Comparison of ENCODE assay signal across 8 mouse cellular contexts in genomic region chr2:112591451-112591871, GRCm38 (mm10).
DNase-seq lines count a peak whose midpoint lies in the region; ATAC-seq and TF ChIP-seq lines count a peak whose summit lies in the region.

No protein-coding gene starts in this region.

- H3K27ac ChIP-seq in kidney, adult 2 months (ENCODE audit: insufficient read depth, low read depth, low read length), result no peak overlapping the region
- no peak overlapping the region for H3K27ac ChIP-seq in kidney, embryonic 14.5 days (ENCODE audit: low read depth, low read length)
- no peak overlapping the region for H3K27ac ChIP-seq in hindbrain, embryonic 11.5 days (ENCODE audit: low read depth, low read length)
- no peak overlapping the region for H3K27ac ChIP-seq in thymus, adult 2 months (ENCODE audit: control insufficient read depth, insufficient read depth, low read length)

- ATAC-seq in kidney, embryonic 14.5 days (ENCODE audit: low FRiP score, low TSS enrichment), result no peak
- ATAC-seq in cerebellum, adult (ENCODE audit: insufficient number of reproducible peaks, low FRiP score, low TSS enrichment), result peak; percentile 84
- peak; percentile 60; the same call in 1 of the 2 replicates for ATAC-seq in hindbrain, embryonic 11.5 days (ENCODE audit: low FRiP score)

- H3K9me3 ChIP-seq in kidney, embryonic 14.5 days (ENCODE audit: control insufficient read depth, low read length), result no peaks in the 10 kb centered on the region
- no peaks in the 10 kb centered on the region for H3K9me3 ChIP-seq in hindbrain, embryonic 11.5 days (ENCODE audit: control insufficient read depth, low read length)

- TF ChIP-seq CTCF in kidney, adult 2 months (conservative IDR thresholded peaks at IDR 0.05; ENCODE audit: insufficient read depth, insufficient read length, low read depth, low read length), result no peak
- no peak for TF ChIP-seq CTCF in thymus, adult 2 months (IDR thresholded peaks at IDR 0.05; ENCODE audit: borderline replicate concordance, control insufficient read depth, extremely low read depth, insufficient read depth, low read length, poor library complexity)

- H3K4me1 ChIP-seq in kidney, adult 2 months (ENCODE audit: control insufficient read depth, insufficient read depth, low read length), result peaks cover 5% of the 10 kb centered on the region; the same call in 1 of the 2 replicates
- no peaks in the 10 kb centered on the region for H3K4me1 ChIP-seq in kidney, embryonic 14.5 days (ENCODE audit: control insufficient read depth, insufficient read depth, low read length)
- no peaks in the 10 kb centered on the region for H3K4me1 ChIP-seq in hindbrain, embryonic 11.5 days (replicated peaks; ENCODE audit: control insufficient read depth, insufficient read depth, low read length)
- H3K4me1 ChIP-seq in thymus, adult 2 months (replicated peaks; ENCODE audit: control insufficient read depth, insufficient read depth, low read length), result no peaks in the 10 kb centered on the region

- DNase-seq in kidney, adult 2 months, result peak; percentile 57
- peak; percentile 15 for DNase-seq in hindbrain, embryonic 11.5 days (ENCODE audit: low spot score)
- DNase-seq in left cerebral cortex, adult 18-20 months (ENCODE audit: low spot score in 2 of 2), result peak; percentile 36 to 54
- DNase-seq in right cerebral cortex, postnatal 4 days, result peak; percentile 57
- no peak for DNase-seq in spleen, postnatal 10 days (ENCODE audit: low spot score in 2 of 2)
- DNase-seq in thymus, adult 2 months, result no peak

- H3K4me3 ChIP-seq in kidney, adult 2 months (ENCODE audit: insufficient read depth, low read depth, low read length), result no peak overlapping the region
- H3K4me3 ChIP-seq in kidney, embryonic 14.5 days (ENCODE audit: low read length), result no peak overlapping the region
- no peak overlapping the region for H3K4me3 ChIP-seq in hindbrain, embryonic 11.5 days (ENCODE audit: low read depth, low read length)
- no peak overlapping the region for H3K4me3 ChIP-seq in thymus, adult 2 months (ENCODE audit: control insufficient read depth, insufficient read depth, low read length)

- no peaks in the 10 kb centered on the region for H3K27me3 ChIP-seq in kidney, adult 2 months (replicated peaks; ENCODE audit: control insufficient read depth, insufficient read depth, low read length)
- no peaks in the 10 kb centered on the region for H3K27me3 ChIP-seq in kidney, embryonic 14.5 days (ENCODE audit: control insufficient read depth, insufficient read depth, low read length)
- no peaks in the 10 kb centered on the region for H3K27me3 ChIP-seq in hindbrain, embryonic 11.5 days (ENCODE audit: control insufficient read depth, insufficient read depth, low read length)
- no peaks in the 10 kb centered on the region for H3K27me3 ChIP-seq in thymus, adult 2 months (ENCODE audit: control insufficient read depth, insufficient read depth, low read length)

- 53% methylated on average over 6 of the region's 6 CpGs for WGBS in kidney, adult 2 months
- WGBS in kidney, embryonic 14.5 days, result 69% methylated on average over 6 of the region's 6 CpGs
- 34% methylated on average over 6 of the region's 6 CpGs for WGBS in hindbrain, embryonic 11.5 days
- WGBS in thymus, adult 2 months, result 90% methylated on average over 6 of the region's 6 CpGs

- no peak overlapping the region for H3K4me2 ChIP-seq in kidney, embryonic 14.5 days (replicated peaks; ENCODE audit: low read depth, low read length)
- H3K4me2 ChIP-seq in hindbrain, embryonic 11.5 days (replicated peaks; ENCODE audit: low read depth, low read length), result no peak overlapping the region

- no peaks in the 10 kb centered on the region for H3K36me3 ChIP-seq in kidney, adult 2 months (ENCODE audit: control insufficient read depth, insufficient read depth, low read length)
- H3K36me3 ChIP-seq in kidney, embryonic 14.5 days (ENCODE audit: control insufficient read depth, insufficient read depth, low read length), result no peaks in the 10 kb centered on the region
- no peaks in the 10 kb centered on the region for H3K36me3 ChIP-seq in hindbrain, embryonic 11.5 days (ENCODE audit: control insufficient read depth, insufficient read depth, low read length)
- H3K36me3 ChIP-seq in thymus, adult 2 months (ENCODE audit: control insufficient read depth, insufficient read depth, low read length), result no peaks in the 10 kb centered on the region

- no peak for TF ChIP-seq POLR2A in kidney, adult 2 months (IDR thresholded peaks at IDR 0.05; ENCODE audit: low read depth, low read length)
- TF ChIP-seq POLR2A in thymus, adult 2 months (IDR thresholded peaks at IDR 0.05; ENCODE audit: control insufficient read depth, extremely low read depth, insufficient read depth, low read length, poor library complexity), result no peak

- no peak overlapping the region for H3K9ac ChIP-seq in kidney, embryonic 14.5 days (ENCODE audit: low read depth, low read length)
- H3K9ac ChIP-seq in hindbrain, embryonic 11.5 days (ENCODE audit: low read depth, low read length), result no peak overlapping the region

Comparison
In these comparisons a context has a peak if more than half of its experiments do, and no peak if none do; other contexts are left out.
1. DNase-seq: peak in kidney, adult 2 months (single experiment), hindbrain, embryonic 11.5 days (single experiment), left cerebral cortex, adult 18-20 months (2 of 2) and right cerebral cortex, postnatal 4 days (single experiment); none in spleen, postnatal 10 days (0 of 2) and thymus, adult 2 months (single experiment).